Mouse (Mus musculus): ENCODE results near the gene Chic1.

- TF ChIP-seq POLR2A (IDR thresholded peaks at IDR 0.05; ENCODE audit: control insufficient read depth, extremely low read depth, insufficient read depth, low read length, poor library complexity) (no peak), CTCF (IDR thresholded peaks at IDR 0.05; ENCODE audit: borderline replicate concordance, control insufficient read depth, extremely low read depth, insufficient read depth, low read length, poor library complexity) (no peak)
Measured at GRCm38 (mm10) chrX:103393841-103394240, 37.6 kb downstream of the Chic1 start.
